Mouse (Mus musculus): ENCODE measurements around the gene Ankrd34a. TPM values are rescaled to one million over a fixed set of nuclear protein-coding genes. Genes with fewer than 3 reads are reported as not detected.

The Ankrd34a gene
- polyA plus RNA-seq, 1 experiment from 2014 or later = 1.9 TPM

GRCm38 (mm10) chr3:96566661-96567450, 29.6 kb upstream of the Ankrd34a start:
- H3K4me1 ChIP-seq (replicated peaks; ENCODE audit: control insufficient read depth, insufficient read depth, low read length) = no peaks in the 10 kb centered on the region
- no peaks in the 10 kb centered on the region for H3K27me3 ChIP-seq (ENCODE audit: control insufficient read depth, insufficient read depth, low read length)
- no peaks in the 10 kb centered on the region for H3K9me3 ChIP-seq (ENCODE audit: control insufficient read depth, low read length)
- no peak overlapping the region for H3K4me3 ChIP-seq (ENCODE audit: low read depth, low read length)
- ATAC-seq (replicated peaks; ENCODE audit: low FRiP score) (no peak), DNase-seq (ENCODE audit: low spot score) (no peak)
- no peak overlapping the region for H3K9ac ChIP-seq (ENCODE audit: low read length)
- no peaks in the 10 kb centered on the region for H3K36me3 ChIP-seq (ENCODE audit: control insufficient read depth, insufficient read depth, low read length)
- no peak overlapping the region for H3K4me2 ChIP-seq (ENCODE audit: low read depth, low read length, severe bottlenecking)
- 87% methylated on average over 8 of the region's 8 CpGs for WGBS
- no peak overlapping the region for H3K27ac ChIP-seq (ENCODE audit: low read depth, low read length)

GRCm38 (mm10) chr3:96568605-96569004, 27.8 kb upstream of the Ankrd34a start:
- ATAC-seq (replicated peaks; ENCODE audit: low FRiP score) = no peak
- no peak overlapping the region for H3K4me2 ChIP-seq (ENCODE audit: low read depth, low read length, severe bottlenecking)
- no peak overlapping the region for H3K9ac ChIP-seq (ENCODE audit: low read length)
- no peak overlapping the region for H3K27ac ChIP-seq (ENCODE audit: low read depth, low read length)
- H3K4me1 ChIP-seq (replicated peaks; ENCODE audit: control insufficient read depth, insufficient read depth, low read length) = no peaks in the 10 kb centered on the region
- no peak for DNase-seq (ENCODE audit: low spot score)
- H3K36me3 ChIP-seq (ENCODE audit: control insufficient read depth, insufficient read depth, low read length) = no peaks in the 10 kb centered on the region
- WGBS = 82% methylated on average over 8 of the region's 8 CpGs
- no peaks in the 10 kb centered on the region for H3K27me3 ChIP-seq (ENCODE audit: control insufficient read depth, insufficient read depth, low read length)
- no peak overlapping the region for H3K4me3 ChIP-seq (ENCODE audit: low read depth, low read length)
- no peaks in the 10 kb centered on the region for H3K9me3 ChIP-seq (ENCODE audit: control insufficient read depth, low read length)

GRCm38 (mm10) chr3:96569506-96569905, 26.9 kb upstream of the Ankrd34a start:
- ATAC-seq (replicated peaks; ENCODE audit: low FRiP score) = no peak
- 90% methylated on average over 13 of the region's 13 CpGs for WGBS
- H3K27ac ChIP-seq (ENCODE audit: low read depth, low read length) = no peak overlapping the region

GRCm38 (mm10) chr3:96569966-96570605, 26.4 kb upstream of the Ankrd34a start:
- WGBS = 85% methylated on average over 11 of the region's 11 CpGs
- no peak overlapping the region for H3K27ac ChIP-seq (ENCODE audit: low read depth, low read length)
- ATAC-seq (replicated peaks; ENCODE audit: low FRiP score) = no peak

More at GRCm38 (mm10) chr3:96569506-96569905, 26.9 kb upstream of the Ankrd34a start:
- Histone ChIP-seq H3K36me3 (ENCODE audit: control insufficient read depth, insufficient read depth, low read length) (no peaks in the 10 kb centered on the region), H3K9ac (ENCODE audit: low read length) (no peak overlapping the region), H3K4me3 (ENCODE audit: low read depth, low read length) (no peak overlapping the region), H3K27me3 (ENCODE audit: control insufficient read depth, insufficient read depth, low read length) (no peaks in the 10 kb centered on the region), H3K4me1 (replicated peaks; ENCODE audit: control insufficient read depth, insufficient read depth, low read length) (no peaks in the 10 kb centered on the region), H3K4me2 (ENCODE audit: low read depth, low read length, severe bottlenecking) (no peak overlapping the region), H3K9me3 (ENCODE audit: control insufficient read depth, low read length) (no peaks in the 10 kb centered on the region)
- DNase-seq (ENCODE audit: low spot score) = no peak

GRCm38 (mm10) chr3:96570643-96571042, 25.8 kb upstream of the Ankrd34a start:
- Histone ChIP-seq H3K9me3 (ENCODE audit: control insufficient read depth, low read length) (no peaks in the 10 kb centered on the region), H3K27ac (ENCODE audit: low read depth, low read length) (no peak overlapping the region), H3K4me1 (replicated peaks; ENCODE audit: control insufficient read depth, insufficient read depth, low read length) (no peaks in the 10 kb centered on the region), H3K27me3 (ENCODE audit: control insufficient read depth, insufficient read depth, low read length) (no peaks in the 10 kb centered on the region), H3K4me2 (ENCODE audit: low read depth, low read length, severe bottlenecking) (no peak overlapping the region), H3K9ac (ENCODE audit: low read length) (no peak overlapping the region), H3K4me3 (ENCODE audit: low read depth, low read length) (no peak overlapping the region), H3K36me3 (ENCODE audit: control insufficient read depth, insufficient read depth, low read length) (no peaks in the 10 kb centered on the region)
- ATAC-seq (replicated peaks; ENCODE audit: low FRiP score) = no peak
- DNase-seq (ENCODE audit: low spot score) = no peak
- 72% methylated on average over 7 of the region's 7 CpGs for WGBS

More at GRCm38 (mm10) chr3:96569966-96570605, 26.4 kb upstream of the Ankrd34a start:
- no peak overlapping the region for H3K9ac ChIP-seq (ENCODE audit: low read length)
- H3K4me3 ChIP-seq (ENCODE audit: low read depth, low read length) = no peak overlapping the region
- H3K27me3 ChIP-seq (ENCODE audit: control insufficient read depth, insufficient read depth, low read length) = no peaks in the 10 kb centered on the region
- H3K4me1 ChIP-seq (replicated peaks; ENCODE audit: control insufficient read depth, insufficient read depth, low read length) = no peaks in the 10 kb centered on the region
- H3K4me2 ChIP-seq (ENCODE audit: low read depth, low read length, severe bottlenecking) = no peak overlapping the region
- no peaks in the 10 kb centered on the region for H3K9me3 ChIP-seq (ENCODE audit: control insufficient read depth, low read length)
- no peaks in the 10 kb centered on the region for H3K36me3 ChIP-seq (ENCODE audit: control insufficient read depth, insufficient read depth, low read length)
- DNase-seq (ENCODE audit: low spot score) = no peak

GRCm38 (mm10) chr3:96571336-96571735, 25.1 kb upstream of the Ankrd34a start:
- H3K9ac ChIP-seq (ENCODE audit: low read length) = no peak overlapping the region
- H3K27ac ChIP-seq (ENCODE audit: low read depth, low read length) = no peak overlapping the region
- H3K27me3 ChIP-seq (ENCODE audit: control insufficient read depth, insufficient read depth, low read length) = no peaks in the 10 kb centered on the region
- DNase-seq (ENCODE audit: low spot score) (no peak), ATAC-seq (replicated peaks; ENCODE audit: low FRiP score) (no peak)
- H3K4me3 ChIP-seq (ENCODE audit: low read depth, low read length) = no peak overlapping the region
- no peaks in the 10 kb centered on the region for H3K36me3 ChIP-seq (ENCODE audit: control insufficient read depth, insufficient read depth, low read length)
- H3K4me2 ChIP-seq (ENCODE audit: low read depth, low read length, severe bottlenecking) = no peak overlapping the region
- WGBS = 74% methylated on average over 2 of the region's 2 CpGs
- H3K4me1 ChIP-seq (replicated peaks; ENCODE audit: control insufficient read depth, insufficient read depth, low read length) = peaks cover under 1% of the 10 kb centered on the region; the same call in 1 of the 2 replicates
- no peaks in the 10 kb centered on the region for H3K9me3 ChIP-seq (ENCODE audit: control insufficient read depth, low read length)

GRCm38 (mm10) chr3:96571896-96572698, 24.3 kb upstream of the Ankrd34a start:
- no peak overlapping the region for H3K4me2 ChIP-seq (ENCODE audit: low read depth, low read length, severe bottlenecking)

GRCm38 (mm10) chr3:96573611-96574511, 22.6 kb upstream of the Ankrd34a start:
- Histone ChIP-seq H3K27me3 (ENCODE audit: control insufficient read depth, insufficient read depth, low read length) (no peaks in the 10 kb centered on the region), H3K9ac (ENCODE audit: low read length) (no peak overlapping the region), H3K4me2 (ENCODE audit: low read depth, low read length, severe bottlenecking) (no peak overlapping the region), H3K4me1 (replicated peaks; ENCODE audit: control insufficient read depth, insufficient read depth, low read length) (peaks cover 8% of the 10 kb centered on the region; the same call in 1 of the 2 replicates), H3K9me3 (ENCODE audit: control insufficient read depth, low read length) (no peaks in the 10 kb centered on the region), H3K36me3 (ENCODE audit: control insufficient read depth, insufficient read depth, low read length) (no peaks in the 10 kb centered on the region), H3K4me3 (ENCODE audit: low read depth, low read length) (no peak overlapping the region), H3K27ac (ENCODE audit: low read depth, low read length) (no peak overlapping the region)
- ATAC-seq (replicated peaks; ENCODE audit: low FRiP score) (no peak), DNase-seq (ENCODE audit: low spot score) (no peak)
- 85% methylated on average over 19 of the region's 19 CpGs for WGBS

More at GRCm38 (mm10) chr3:96571896-96572698, 24.3 kb upstream of the Ankrd34a start:
- Histone ChIP-seq H3K27me3 (ENCODE audit: control insufficient read depth, insufficient read depth, low read length) (no peaks in the 10 kb centered on the region), H3K9ac (ENCODE audit: low read length) (no peak overlapping the region), H3K36me3 (ENCODE audit: control insufficient read depth, insufficient read depth, low read length) (no peaks in the 10 kb centered on the region), H3K4me3 (ENCODE audit: low read depth, low read length) (no peak overlapping the region), H3K27ac (ENCODE audit: low read depth, low read length) (no peak overlapping the region), H3K4me1 (replicated peaks; ENCODE audit: control insufficient read depth, insufficient read depth, low read length) (peaks cover 4% of the 10 kb centered on the region; the same call in 1 of the 2 replicates), H3K9me3 (ENCODE audit: control insufficient read depth, low read length) (no peaks in the 10 kb centered on the region)
- DNase-seq (ENCODE audit: low spot score) = no peak
- ATAC-seq (replicated peaks; ENCODE audit: low FRiP score) = no peak
- WGBS = 81% methylated on average over 15 of the region's 16 CpGs
